Mouse (Mus musculus): ENCODE measurements around the gene Gpld1. TPM values are rescaled to one million over a fixed set of nuclear protein-coding genes. Genes with fewer than 3 reads are reported as not detected.
A peak's percentile ranks its signal among the peaks of the same experiment; 100 is the strongest.

The Gpld1 gene
- polyA plus RNA-seq, 2 experiments, result 3.1 to 5.9 TPM

DNA sequence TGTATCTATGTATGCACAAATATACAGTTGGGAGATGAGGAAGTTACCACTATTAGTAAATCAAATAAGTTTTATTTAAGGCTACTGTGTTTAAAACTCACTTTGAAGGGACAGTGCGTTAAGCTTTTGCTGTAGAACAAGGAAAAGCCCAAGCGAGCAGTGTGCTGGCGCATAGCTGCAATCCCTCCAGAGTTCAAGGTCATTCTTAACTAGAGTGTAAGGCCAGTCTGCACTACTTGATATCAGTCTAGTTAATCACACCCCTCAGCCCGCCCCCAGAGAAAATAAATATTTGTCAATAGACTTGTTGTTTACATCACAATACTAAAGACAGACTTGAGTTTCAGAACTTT is 77.6 kb downstream of the Gpld1 start:
- Histone ChIP-seq H3K27ac (no peak overlapping the region; the same call in 1 of the 2 replicates), H3K27me3 (ENCODE audit: control insufficient read depth, insufficient read depth, low read length) (no peaks in the 10 kb centered on the region), H3K4me1 (replicated peaks; ENCODE audit: control insufficient read depth in 2 of 2, insufficient read depth in 2 of 2, low read length in 1 of 2) (peaks cover 6 to 16% of the 10 kb centered on the region in 2 experiments), H3K4me3 (ENCODE audit: insufficient read depth in 1 of 2, low read depth in 2 of 2, low read length in 2 of 2) (peak overlapping the region; percentile 64 to 78), H3K9ac (replicated peaks) (peak overlapping the region; percentile 93), H3K36me3 (replicated peaks; ENCODE audit: control insufficient read depth, insufficient read depth, low read depth) (no peaks in the 10 kb centered on the region; the same call in 1 of the 2 replicates), H3K9me3 (ENCODE audit: control insufficient read depth, low read length) (no peaks in the 10 kb centered on the region), H3K4me2 (ENCODE audit: low read depth) (peak overlapping the region; percentile 89)
- no peak for DNase-seq (ENCODE audit: low read depth in 3 of 3, low spot score in 3 of 3)
- no peak for ATAC-seq (ENCODE audit: insufficient read depth)
- 31% methylated on average over 4 of the region's 4 CpGs for WGBS (ENCODE audit: insufficient replicate concordance)
- TF ChIP-seq CTCF (IDR thresholded peaks at IDR 0.05; ENCODE audit: low read depth), result no peak
- no peak for TF ChIP-seq EP300 (IDR thresholded peaks at IDR 0.05; ENCODE audit: low read depth)

DNA sequence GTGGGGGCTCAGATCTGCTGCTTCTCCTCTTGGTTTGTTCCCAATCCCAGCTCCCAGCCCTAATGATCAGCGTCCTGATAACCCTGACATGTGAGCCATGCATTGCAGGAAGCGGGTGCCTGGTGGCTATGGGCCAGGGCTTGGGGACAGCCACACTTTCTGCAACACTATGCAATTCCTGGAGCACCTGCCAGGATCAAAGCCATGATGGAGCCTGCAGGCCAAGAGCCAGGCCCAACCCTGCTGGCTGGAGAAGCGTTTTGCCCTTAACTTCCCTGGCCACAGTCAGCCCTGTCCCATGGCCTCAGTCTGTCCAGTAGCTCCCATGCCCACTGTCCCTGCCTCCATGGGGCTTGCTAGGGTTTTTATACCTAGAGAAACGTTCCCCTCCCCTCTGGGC is 79.4 kb downstream of the Gpld1 start:
- DNase-seq (ENCODE audit: low read depth in 3 of 3, low spot score in 3 of 3), result no peak

DNA sequence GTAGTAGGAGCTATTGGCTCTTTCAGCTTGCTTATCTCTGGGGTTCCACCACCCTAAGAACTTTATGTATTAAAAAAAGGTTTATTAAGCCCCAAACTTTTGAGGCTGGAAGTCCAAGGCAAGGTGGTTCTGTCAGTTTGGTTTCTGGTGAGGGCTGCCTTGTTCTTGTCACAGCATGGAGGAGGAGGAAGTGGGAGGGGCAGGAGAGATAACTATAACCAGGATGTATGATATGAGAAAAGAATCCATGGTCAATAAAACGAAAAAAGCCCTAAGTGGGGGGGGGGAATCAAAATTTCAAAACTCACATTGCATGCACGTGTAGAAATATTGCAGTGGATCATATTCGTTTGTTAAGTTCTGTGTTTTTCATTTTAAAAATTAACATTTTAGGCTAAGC is 80.2 kb downstream of the Gpld1 start:
- Histone ChIP-seq H3K36me3 (replicated peaks; ENCODE audit: control insufficient read depth, insufficient read depth, low read depth) (no peaks in the 10 kb centered on the region), H3K27ac (no peak overlapping the region), H3K4me1 (replicated peaks; ENCODE audit: control insufficient read depth in 2 of 2, insufficient read depth in 2 of 2, low read length in 1 of 2) (peaks cover 6 to 16% of the 10 kb centered on the region in 2 experiments), H3K9me3 (ENCODE audit: control insufficient read depth, low read length) (no peaks in the 10 kb centered on the region), H3K4me3 (ENCODE audit: insufficient read depth in 1 of 2, low read depth in 2 of 2, low read length in 2 of 2) (no peak overlapping the region), H3K4me2 (ENCODE audit: low read depth) (no peak overlapping the region), H3K9ac (replicated peaks) (no peak overlapping the region), H3K27me3 (ENCODE audit: control insufficient read depth, insufficient read depth, low read length) (no peaks in the 10 kb centered on the region)
- no peak for TF ChIP-seq CTCF (IDR thresholded peaks at IDR 0.05; ENCODE audit: low read depth)
- no peak for TF ChIP-seq EP300 (IDR thresholded peaks at IDR 0.05; ENCODE audit: low read depth)
- 51% methylated on average over 3 of the region's 3 CpGs for WGBS (ENCODE audit: insufficient replicate concordance)
- ATAC-seq (ENCODE audit: insufficient read depth), result no peak
- DNase-seq (ENCODE audit: low read depth in 3 of 3, low spot score in 3 of 3), result no peak

More for the DNA sequence above, 79.4 kb downstream of the Gpld1 start:
- Histone ChIP-seq H3K4me1 (replicated peaks; ENCODE audit: control insufficient read depth in 2 of 2, insufficient read depth in 2 of 2, low read length in 1 of 2) (peaks cover 6 to 16% of the 10 kb centered on the region in 2 experiments), H3K4me3 (ENCODE audit: insufficient read depth in 1 of 2, low read depth in 2 of 2, low read length in 2 of 2) (no peak overlapping the region), H3K27me3 (ENCODE audit: control insufficient read depth, insufficient read depth, low read length) (no peaks in the 10 kb centered on the region), H3K9me3 (ENCODE audit: control insufficient read depth, low read length) (no peaks in the 10 kb centered on the region), H3K9ac (replicated peaks) (no peak overlapping the region), H3K4me2 (ENCODE audit: low read depth) (no peak overlapping the region), H3K27ac (no peak overlapping the region), H3K36me3 (replicated peaks; ENCODE audit: control insufficient read depth, insufficient read depth, low read depth) (no peaks in the 10 kb centered on the region; the same call in 1 of the 2 replicates)
- TF ChIP-seq CTCF (IDR thresholded peaks at IDR 0.05; ENCODE audit: low read depth) (no peak), EP300 (IDR thresholded peaks at IDR 0.05; ENCODE audit: low read depth) (no peak)
- ATAC-seq (ENCODE audit: insufficient read depth), result no peak
- 54% methylated on average over 4 of the region's 4 CpGs for WGBS (ENCODE audit: insufficient replicate concordance)

DNA sequence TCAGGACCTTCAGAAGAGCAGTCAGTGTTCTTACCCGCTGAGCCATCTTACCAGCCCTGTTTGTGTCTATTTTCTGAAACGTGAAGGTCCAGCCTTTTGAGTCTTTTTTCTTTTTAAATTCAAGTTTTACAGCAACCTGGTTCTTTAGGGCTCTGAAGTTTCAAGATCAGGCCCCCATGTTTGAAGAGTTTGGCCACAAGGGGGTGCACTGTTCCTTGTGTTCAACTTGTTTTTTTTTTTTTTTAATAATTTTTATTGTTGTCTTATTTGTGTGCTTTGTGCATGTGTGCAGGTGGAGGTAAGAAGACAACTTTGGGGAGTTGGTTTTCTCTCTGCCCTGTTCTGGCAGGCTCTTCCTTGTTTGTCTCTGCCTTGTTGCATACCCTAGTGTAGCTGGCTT is 81.7 kb downstream of the Gpld1 start:
- no peak for ATAC-seq (ENCODE audit: insufficient read depth)
- no peaks in the 10 kb centered on the region for H3K36me3 ChIP-seq (replicated peaks; ENCODE audit: control insufficient read depth, insufficient read depth, low read depth)
- peaks cover 0 to 7% of the 10 kb centered on the region in 2 experiments; a peak in 3 of 4 replicates for H3K4me1 ChIP-seq (replicated peaks; ENCODE audit: control insufficient read depth in 2 of 2, insufficient read depth in 2 of 2, low read length in 1 of 2)
- H3K4me2 ChIP-seq (ENCODE audit: low read depth), result no peak overlapping the region
- H3K9ac ChIP-seq (replicated peaks), result no peak overlapping the region
- TF ChIP-seq EP300 (IDR thresholded peaks at IDR 0.05; ENCODE audit: low read depth) (no peak), CTCF (IDR thresholded peaks at IDR 0.05; ENCODE audit: low read depth) (peak; percentile 30; the same call in 1 of the 2 replicates)
- WGBS (ENCODE audit: insufficient replicate concordance), result 18% methylated on average over 2 of the region's 2 CpGs
- DNase-seq (ENCODE audit: low read depth in 3 of 3, low spot score in 3 of 3), result peak in 1 of 3 experiments; percentile 20
- H3K4me3 ChIP-seq (ENCODE audit: insufficient read depth in 1 of 2, low read depth in 2 of 2, low read length in 2 of 2), result no peak overlapping the region
- H3K9me3 ChIP-seq (ENCODE audit: control insufficient read depth, low read length), result no peaks in the 10 kb centered on the region
- no peaks in the 10 kb centered on the region for H3K27me3 ChIP-seq (ENCODE audit: control insufficient read depth, insufficient read depth, low read length)
- H3K27ac ChIP-seq, result no peak overlapping the region

DNA sequence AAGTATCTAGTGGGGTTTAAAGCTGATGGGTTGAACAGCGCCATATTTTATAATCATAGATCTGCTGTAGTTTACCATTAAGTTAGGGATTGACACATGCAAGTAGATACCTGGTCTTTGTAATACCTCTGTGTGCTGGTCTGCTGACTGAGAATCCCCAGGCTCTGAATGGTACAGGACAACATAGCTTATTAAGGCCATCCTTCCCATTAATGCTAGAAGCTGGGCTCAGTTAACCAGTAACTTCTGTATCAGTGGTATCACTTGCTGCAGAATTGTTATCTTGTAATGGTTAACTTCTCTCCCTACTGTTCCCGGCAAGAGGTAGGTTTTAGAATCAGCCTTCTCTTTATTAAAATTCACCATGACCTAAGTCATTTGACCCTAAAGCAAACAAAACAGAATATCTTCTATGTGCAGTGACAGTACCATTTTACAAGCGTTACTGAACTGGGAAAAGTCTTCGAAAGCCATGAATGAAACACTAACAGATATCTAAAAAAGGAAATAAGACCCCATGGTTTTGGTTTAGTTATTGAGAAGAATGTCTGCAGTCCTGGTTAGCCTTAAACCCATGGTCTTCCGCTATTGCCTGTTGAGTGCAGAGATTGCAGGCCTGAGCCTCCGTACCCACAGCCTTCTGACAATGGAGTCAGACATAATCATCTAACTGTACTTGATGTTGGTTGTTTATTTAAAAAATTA is 83.6 kb downstream of the Gpld1 start:
- WGBS (ENCODE audit: insufficient replicate concordance), result 68% methylated on average over 6 of the region's 6 CpGs
- no peaks in the 10 kb centered on the region for H3K27me3 ChIP-seq (ENCODE audit: control insufficient read depth, insufficient read depth, low read length)
- H3K4me1 ChIP-seq (replicated peaks; ENCODE audit: control insufficient read depth in 2 of 2, insufficient read depth in 2 of 2, low read length in 1 of 2), result 0 out of 4 replicates have a peak, but pooled peaks cover 0 to 1% of the 10 kb centered on the region in 2 experiments
- no peak overlapping the region for H3K4me2 ChIP-seq (ENCODE audit: low read depth)
- ATAC-seq (ENCODE audit: insufficient read depth) (no peak), DNase-seq (ENCODE audit: low read depth in 3 of 3, low spot score in 3 of 3) (no peak)
- no peaks in the 10 kb centered on the region for H3K9me3 ChIP-seq (ENCODE audit: control insufficient read depth, low read length)
- TF ChIP-seq EP300 (IDR thresholded peaks at IDR 0.05; ENCODE audit: low read depth) (no peak), CTCF (IDR thresholded peaks at IDR 0.05; ENCODE audit: low read depth) (no peak)
- no peak overlapping the region for H3K9ac ChIP-seq (replicated peaks)
- no peaks in the 10 kb centered on the region for H3K36me3 ChIP-seq (replicated peaks; ENCODE audit: control insufficient read depth, insufficient read depth, low read depth)
- no peak overlapping the region for H3K27ac ChIP-seq
- H3K4me3 ChIP-seq (ENCODE audit: insufficient read depth in 1 of 2, low read depth in 2 of 2, low read length in 2 of 2), result no peak overlapping the region

Measured in liver, embryonic 14.5 days (tissue).